Mouse (Mus musculus): Measurements from ENCODE around the gene Lefty2.
"Not testable (repeated sequence)": the region's sequence is repeated elsewhere in the genome, so short reads cannot be mapped to it uniquely, and the experiment has no call there.

Lefty2 gene

GRCm38 (mm10) chr1:180894088-180894987, 1.4 kb downstream of the Lefty2 start:
- DNase-seq (ENCODE audit: low read depth), result not testable (repeated sequence)

GRCm38 (mm10) chr1:180901107-180901506, 8.2 kb downstream of the Lefty2 start:
- DNase-seq (ENCODE audit: low read depth), result peak; percentile 58

DNA sequence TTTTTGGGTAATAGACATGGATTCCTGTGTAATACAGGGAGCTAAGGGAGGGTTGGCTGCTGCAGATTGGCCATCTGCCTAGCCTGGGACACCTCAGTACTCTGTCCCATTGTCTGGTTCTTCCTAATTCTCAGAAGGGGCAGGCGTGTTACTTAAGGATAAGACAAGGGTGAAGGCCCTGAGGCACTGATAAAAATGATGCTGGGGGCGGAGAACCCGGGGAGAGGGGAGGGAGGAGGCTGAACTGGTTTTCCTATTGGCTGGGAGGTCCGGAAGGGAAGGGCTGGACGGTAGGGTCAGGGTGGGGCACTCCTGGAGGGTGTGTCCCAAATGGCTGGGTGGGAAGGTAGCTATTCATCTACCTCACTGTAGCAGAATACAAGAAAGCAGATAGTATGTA, 10.0 kb downstream of the Lefty2 start:
- DNase-seq (ENCODE audit: low read depth), result peak; percentile 99

DNA sequence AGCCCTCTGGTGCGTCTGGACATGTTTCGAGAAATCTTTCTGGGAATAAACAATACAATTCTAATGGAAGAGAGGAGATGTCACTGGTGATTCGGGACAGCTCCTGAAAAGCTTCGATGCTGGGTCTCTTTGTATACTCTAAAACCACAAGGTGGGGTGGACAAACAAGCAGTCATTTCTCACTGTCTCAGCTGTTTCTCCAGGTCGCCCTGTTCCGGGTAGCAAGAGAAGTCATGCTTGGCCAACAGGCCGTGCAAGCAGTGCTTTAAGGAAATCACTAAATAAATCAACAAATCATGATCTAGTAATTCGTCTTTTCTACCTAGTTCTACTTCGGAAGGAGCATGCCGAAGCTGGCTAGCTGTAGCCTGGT, 10.7 kb downstream of the Lefty2 start:
- no peak for DNase-seq (ENCODE audit: low read depth)

DNA sequence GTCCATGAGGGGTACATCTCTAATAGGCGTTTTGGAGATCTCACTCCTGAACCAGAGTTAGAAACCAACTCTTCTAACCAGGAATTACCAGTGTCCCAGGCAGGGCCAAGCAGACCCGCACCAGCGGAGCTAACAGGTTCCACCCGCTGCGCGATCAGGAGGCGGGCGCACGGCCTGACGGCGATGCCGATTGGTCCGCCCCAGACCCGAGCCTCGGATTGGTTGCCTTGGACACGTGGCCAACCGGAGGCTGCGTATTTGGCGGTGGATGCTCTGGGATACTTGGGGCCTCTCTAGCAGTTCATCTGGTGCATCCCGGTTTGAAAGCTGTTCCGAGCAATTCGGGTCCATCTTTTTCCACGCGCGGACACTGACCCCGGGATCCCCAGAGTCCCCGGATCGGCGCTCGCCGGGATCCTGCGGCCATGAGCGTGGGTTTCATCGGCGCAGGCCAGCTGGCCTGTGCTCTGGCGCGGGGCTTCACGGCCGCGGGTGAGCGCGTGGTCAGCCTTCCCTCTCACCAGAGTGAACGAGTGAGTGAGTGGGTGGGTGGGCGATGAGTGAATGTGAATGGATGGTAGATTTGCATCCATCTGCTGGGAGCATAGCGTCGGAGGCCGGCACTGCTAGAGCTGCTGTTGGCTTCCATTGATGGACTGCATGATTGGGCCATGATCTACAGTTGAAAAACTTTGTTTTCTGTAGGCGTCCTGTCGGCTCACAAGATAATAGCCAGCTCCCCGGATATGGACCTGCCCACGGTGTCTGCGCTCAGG, 11.3 kb downstream of the Lefty2 start, which contains the start of gene Pycr2:
TSS of gene Pycr2 (plus strand) at position 255 of the 776 bp plus-strand sequence.
- DNase-seq (ENCODE audit: low read depth), result peak; percentile 91

DNA sequence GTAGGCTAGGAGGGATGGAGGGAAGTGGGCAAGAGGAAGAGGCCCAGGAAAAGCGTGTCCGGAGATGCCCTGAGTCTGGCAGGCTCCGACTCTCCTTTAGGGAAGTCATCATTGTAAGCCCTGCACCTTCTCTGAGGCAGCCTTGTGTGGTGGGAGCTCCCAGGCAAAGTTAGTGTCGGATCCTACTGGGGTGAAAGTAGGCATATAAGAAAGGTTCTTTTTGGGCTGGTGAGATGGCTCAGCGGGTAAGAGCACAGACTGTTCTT, 11.8 kb downstream of the Lefty2 start:
- DNase-seq (ENCODE audit: low read depth), result no peak

- DNase-seq (ENCODE audit: low read depth), result no peak
These were observed 12.4 kb downstream of the Lefty2 start for GRCm38 (mm10) chr1:180905307-180905706.

DNA sequence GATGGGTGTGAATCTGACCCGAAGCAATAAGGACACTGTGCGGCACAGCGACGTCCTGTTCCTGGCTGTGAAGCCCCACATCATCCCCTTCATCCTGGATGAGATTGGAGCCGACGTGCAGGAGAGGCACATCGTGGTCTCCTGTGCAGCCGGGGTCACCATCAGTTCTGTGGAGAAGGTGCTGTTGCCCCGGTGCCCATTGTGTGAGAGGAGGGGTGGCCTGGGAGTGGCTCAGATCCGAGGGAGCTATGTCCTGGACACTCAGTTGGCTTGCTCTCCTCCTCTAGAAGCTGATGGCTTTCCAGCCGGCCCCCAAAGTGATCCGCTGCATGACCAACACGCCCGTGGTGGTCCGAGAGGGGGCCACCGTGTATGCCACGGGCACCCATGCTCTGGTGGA, 13.0 kb downstream of the Lefty2 start:
- DNase-seq (ENCODE audit: low read depth), result no peak

DNA sequence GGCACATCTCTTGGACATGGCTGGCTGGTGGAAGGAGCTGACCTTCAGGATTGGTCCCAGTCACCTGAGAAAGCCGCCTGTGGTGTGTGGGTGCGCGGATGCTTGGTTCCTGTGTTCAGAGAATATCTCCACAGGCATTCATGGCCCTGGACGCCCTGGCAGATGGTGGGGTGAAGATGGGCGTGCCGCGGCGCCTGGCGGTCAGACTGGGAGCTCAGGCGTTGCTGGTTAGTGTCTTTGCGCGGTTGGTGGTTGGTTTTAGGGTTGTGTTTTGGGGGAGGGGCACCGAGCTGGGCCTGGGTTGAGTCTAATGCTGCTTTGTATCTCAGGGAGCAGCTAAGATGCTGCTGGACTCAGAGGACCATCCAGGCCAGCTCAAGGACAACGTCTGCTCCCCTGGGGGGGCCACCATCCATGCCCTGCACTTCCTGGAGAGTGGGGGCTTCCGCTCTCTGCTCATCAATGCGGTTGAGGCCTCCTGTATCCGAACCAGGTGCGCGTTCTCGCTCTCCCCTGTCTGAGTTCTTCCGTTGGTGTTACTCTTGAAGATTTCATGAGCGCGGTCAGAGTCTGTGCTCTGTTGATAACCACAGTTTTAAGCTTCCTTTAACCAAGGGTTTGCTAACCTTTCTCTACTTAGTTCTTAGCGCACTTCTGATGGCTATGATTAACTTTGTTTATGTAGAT, 13.7 kb downstream of the Lefty2 start:
- no peak for DNase-seq (ENCODE audit: low read depth)

- no peak for DNase-seq (ENCODE audit: low read depth)
These were observed 18.2 kb downstream of the Lefty2 start for GRCm38 (mm10) chr1:180911138-180911537.

- no peak for DNase-seq (ENCODE audit: low read depth)
These were observed 18.9 kb downstream of the Lefty2 start for GRCm38 (mm10) chr1:180911653-180912287.

GRCm38 (mm10) chr1:180912792-180913191, 19.9 kb downstream of the Lefty2 start:
- no peak for DNase-seq (ENCODE audit: low read depth)

- no peak for DNase-seq (ENCODE audit: low read depth)
These were observed 20.9 kb downstream of the Lefty2 start for GRCm38 (mm10) chr1:180913797-180914196.

DNA sequence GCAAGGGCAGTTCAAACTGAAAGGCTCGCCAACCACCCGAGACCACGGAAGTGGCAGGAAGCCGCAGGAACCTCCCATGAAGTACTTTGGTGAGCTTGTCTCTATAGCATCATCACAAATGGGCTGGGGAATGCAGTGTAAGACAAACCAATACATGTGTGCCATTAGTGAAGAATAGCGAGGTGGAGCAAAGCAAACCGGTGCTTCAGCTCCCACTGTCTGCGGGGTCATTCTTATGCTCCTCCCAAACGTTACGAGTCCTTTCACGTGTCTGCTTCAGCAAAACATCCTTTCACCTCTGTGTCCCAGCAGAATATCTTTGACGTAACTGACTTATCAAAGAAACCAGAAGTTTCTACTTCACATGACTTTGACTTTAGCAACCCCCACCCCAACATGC, 23.5 kb downstream of the Lefty2 start:
- no peak for DNase-seq (ENCODE audit: low read depth)

- DNase-seq (ENCODE audit: low read depth), result no peak
These were observed 24.1 kb downstream of the Lefty2 start for GRCm38 (mm10) chr1:180917053-180917452.

GRCm38 (mm10) chr1:180919686-180920085, 26.8 kb downstream of the Lefty2 start:
- no peak for DNase-seq (ENCODE audit: low read depth)

- no peak for DNase-seq (ENCODE audit: low read depth)
These were observed 29.6 kb downstream of the Lefty2 start for GRCm38 (mm10) chr1:180922273-180923048.

- DNase-seq (ENCODE audit: low read depth), result no peak
These were observed 31.8 kb downstream of the Lefty2 start for GRCm38 (mm10) chr1:180924737-180925136.

DNA sequence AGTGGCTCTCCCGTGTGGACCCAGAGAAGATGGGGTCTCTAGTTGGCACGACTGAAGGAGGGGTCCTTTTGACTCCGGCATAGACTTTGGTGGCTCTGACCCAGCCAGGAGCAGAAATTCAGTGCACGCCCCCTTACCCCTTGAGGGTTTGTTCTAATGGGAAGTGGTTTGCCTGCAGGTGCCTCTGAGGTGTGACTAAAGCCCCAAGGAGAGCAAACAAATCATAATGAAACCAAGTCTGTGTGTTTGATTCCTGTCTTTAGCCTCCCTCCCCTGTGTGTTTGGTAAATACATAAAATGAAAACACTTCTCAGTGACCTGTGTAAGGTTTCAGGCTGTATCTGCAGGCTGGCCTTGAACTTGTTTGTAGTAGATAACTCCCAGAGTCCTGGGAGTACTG, 33.4 kb downstream of the Lefty2 start:
- DNase-seq (ENCODE audit: low read depth), result no peak

DNA sequence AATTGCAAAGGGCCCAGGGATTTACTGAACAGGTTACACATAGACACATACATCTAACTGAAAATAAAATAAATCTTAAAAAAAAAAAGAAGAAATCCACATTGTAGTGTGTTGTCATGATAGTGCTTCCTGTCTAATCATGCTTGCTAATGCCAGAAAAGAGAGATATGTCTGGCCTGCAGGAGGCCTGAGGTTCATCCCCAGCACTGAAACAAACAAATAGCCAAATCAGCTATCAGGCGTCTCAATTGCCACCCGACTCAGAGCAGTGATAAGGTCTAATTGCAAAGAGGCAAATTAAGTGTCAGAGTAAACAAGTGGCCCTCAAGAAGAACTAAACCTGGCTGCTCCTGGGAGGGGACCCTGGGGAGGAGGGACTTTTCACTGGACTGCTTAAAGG, 36.7 kb downstream of the Lefty2 start:
- DNase-seq (ENCODE audit: low read depth), result no peak

GRCm38 (mm10) chr1:180931106-180931505, 38.2 kb downstream of the Lefty2 start:
- no peak for DNase-seq (ENCODE audit: low read depth)

- no peak for DNase-seq (ENCODE audit: low read depth)
These were observed 40.8 kb downstream of the Lefty2 start for GRCm38 (mm10) chr1:180933659-180934058.

Measured in c-Kit-positive CD71-positive TER-119-negative erythroid progenitor cells, embryonic 14.5 days (primary cell).